Comparison of ENCODE assay signal across 14 mouse cellular contexts in genomic region chr16:29947670-29948069, GRCm38 (mm10).
DNase-seq lines count a peak whose midpoint lies in the region; ATAC-seq and TF ChIP-seq lines count a peak whose summit lies in the region.
"Had no signal": no experiment of that assay in that cellular context is flagged by ENCODE, and none has a peak within 500 bp of the region (broad histone marks: within the 10 kb centered on the region; RNA-seq: fewer than 3 reads in every experiment).

No protein-coding gene starts in this region.

- H3K27ac ChIP-seq in liver, postnatal 0 days (ENCODE audit: low read depth) = no peak overlapping the region

- no peak overlapping the region for H3K4me3 ChIP-seq in liver, postnatal 0 days (ENCODE audit: low read depth, low read length)
- H3K4me3 ChIP-seq: erythroblast, embryonic 14.5 days had no signal

- no peak overlapping the region for H3K9ac ChIP-seq in liver, postnatal 0 days (replicated peaks)
- H3K9ac ChIP-seq: lung, embryonic 14.5 days had no signal

- H3K4me2 ChIP-seq in liver, postnatal 0 days (ENCODE audit: low read depth, low read length) = no peak overlapping the region
- H3K4me2 ChIP-seq: lung, embryonic 14.5 days had no signal

- WGBS in liver, postnatal 0 days (ENCODE audit: insufficient replicate concordance) = 78% methylated on average over 5 of the region's 5 CpGs

- no peaks in the 10 kb centered on the region for H3K9me3 ChIP-seq in liver, postnatal 0 days (ENCODE audit: low read length)

- intact Hi-C loops in gastrocnemius, postnatal 14 days (cut with DNase I; ENCODE audit: low total_unique reads) = loop anchor here (10.0 kb wide), 1 partner anchor 117 kb away; the partner anchor contains the start of gene Hes1
- intact Hi-C loops in left cerebral cortex, postnatal 4 days (cut with DNase I) = no loop called here

- DNase-seq in gastrocnemius, postnatal 25 days = peak; percentile 7
- no peak for DNase-seq in gastrocnemius, postnatal 14 days
- DNase-seq in left cerebral cortex, postnatal 4 days = peak; percentile 52
- DNase-seq in left cerebral cortex, adult 18-20 months (ENCODE audit: low spot score in 2 of 2) = no peak
- DNase-seq in adrenal gland, adult 8-10 months = peak; percentile 28
- DNase-seq in lung, postnatal 36 days = peak; percentile 37
- no peak for DNase-seq in frontal cortex, postnatal 36 days (ENCODE audit: low spot score in 2 of 2)
- DNase-seq in liver, postnatal 0 days = no peak
- DNase-seq: gastrocnemius, postnatal 36 days; thymus, adult 2 months had no signal

- no peaks in the 10 kb centered on the region for H3K36me3 ChIP-seq in liver, postnatal 0 days (replicated peaks; ENCODE audit: insufficient read depth, low read length)

- ATAC-seq in liver, postnatal 0 days = no peak
- ATAC-seq: CD4-positive, CD25-positive, alpha-beta regulatory T cell, adult 4 months; midbrain, embryonic 16.5 days had no signal

- no peak for TF ChIP-seq CTCF in liver, postnatal 0 days (IDR thresholded peaks at IDR 0.05; ENCODE audit: low read depth)

- H3K4me1 ChIP-seq in liver, postnatal 0 days (ENCODE audit: insufficient read depth) = peaks cover 24% of the 10 kb centered on the region

- no peak for TF ChIP-seq EP300 in liver, postnatal 0 days (IDR thresholded peaks at IDR 0.05; ENCODE audit: low read depth)

- H3K27me3 ChIP-seq in liver, postnatal 0 days (ENCODE audit: insufficient read depth, low read length) = no peaks in the 10 kb centered on the region

Comparison
In these comparisons a context has a peak if more than half of its experiments do, and no peak if none do; other contexts are left out.
1. DNase-seq: peak in gastrocnemius, postnatal 25 days (single experiment), left cerebral cortex, postnatal 4 days (single experiment), adrenal gland, adult 8-10 months (single experiment) and lung, postnatal 36 days (single experiment); none in gastrocnemius, postnatal 14 days (single experiment), left cerebral cortex, adult 18-20 months (0 of 2), frontal cortex, postnatal 36 days (0 of 2) and liver, postnatal 0 days (single experiment).